Mouse (Mus musculus): ENCODE measurements around the gene Hif3a.

DNA sequence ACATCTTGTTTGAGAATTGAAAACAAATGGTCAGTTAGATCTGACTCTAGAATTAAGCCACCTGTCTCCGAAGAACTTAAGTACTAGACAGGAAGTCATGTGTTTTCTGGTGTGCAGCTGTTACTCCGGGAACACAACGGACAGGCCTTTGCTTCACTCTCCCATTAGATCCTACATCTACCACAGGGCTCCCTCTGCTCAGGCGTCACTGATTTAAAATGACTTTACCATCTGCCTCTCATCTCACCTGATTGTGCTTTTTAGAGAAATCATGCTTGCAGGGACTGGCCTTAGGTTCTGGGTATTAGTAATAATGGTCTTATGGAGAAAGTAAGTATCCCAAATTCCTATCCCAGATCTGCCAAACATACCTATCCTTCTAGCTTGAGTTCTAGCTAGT lies 20.5 kb upstream of the Hif3a start:
- TF ChIP-seq POLR2A (IDR thresholded peaks at IDR 0.05; ENCODE audit: control insufficient read depth, low read depth, low read length) (no peak), CTCF (IDR thresholded peaks at IDR 0.05; ENCODE audit: control insufficient read depth, insufficient read depth, insufficient replicate concordance, low read depth, low read length) (no peak)

All from testis, adult 2 months (tissue).